Mouse (Mus musculus) left cerebral cortex, postnatal 36 days (tissue): ENCODE measurements at regions not wholly inside any gene's neighbourhood (a gene's known extent, or its start where the extent isn't known, plus 50 kb on each side); places are given as distances from the start of the nearest gene placed in this dataset.
"Not testable (repeated sequence)": the region's sequence is repeated elsewhere in the genome, so short reads cannot be mapped to it uniquely, and the experiment has no call there.

Experiments used
- DNase-seq, 2 experiments: peaks; one replicate each; pipeline ENCODE4 v3.0.0; 2021 to 2022; ENCODE audit warnings: low spot score in 2 of 2, mixed read lengths in 1 of 2
- intact Hi-C: fragments of 180-260 bp; cut with DNase I; formaldehyde crosslinking; loops from one replicate; pipeline ENCODE4 v1.15.1; 2025

DNA sequence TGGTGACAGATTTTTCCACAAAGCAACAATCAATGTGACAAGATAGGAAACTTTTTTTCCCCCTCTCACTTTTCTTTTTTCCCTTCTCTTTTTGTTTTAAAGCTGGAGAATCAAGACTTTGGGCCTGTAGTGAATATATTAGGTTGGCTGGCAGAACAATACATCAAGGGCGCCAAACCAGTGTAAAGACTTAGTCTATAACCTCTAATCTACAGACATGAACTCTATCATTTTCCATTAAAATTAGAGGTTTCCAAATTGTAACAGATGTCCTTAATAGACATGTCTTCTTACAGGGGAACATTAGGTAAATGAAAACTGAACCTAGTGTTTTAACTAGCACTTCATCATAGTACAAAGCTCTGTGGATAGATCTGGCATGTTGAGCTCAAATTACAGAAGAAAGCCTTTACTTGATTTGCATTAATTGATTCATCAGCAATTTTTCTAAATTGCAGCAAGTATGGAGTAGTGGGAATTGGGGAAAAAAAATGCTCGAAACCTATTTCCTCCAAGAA is 937.0 kb downstream of the Robo1 start:
- no peak for DNase-seq
- intact Hi-C loops, result no loop called here

DNA sequence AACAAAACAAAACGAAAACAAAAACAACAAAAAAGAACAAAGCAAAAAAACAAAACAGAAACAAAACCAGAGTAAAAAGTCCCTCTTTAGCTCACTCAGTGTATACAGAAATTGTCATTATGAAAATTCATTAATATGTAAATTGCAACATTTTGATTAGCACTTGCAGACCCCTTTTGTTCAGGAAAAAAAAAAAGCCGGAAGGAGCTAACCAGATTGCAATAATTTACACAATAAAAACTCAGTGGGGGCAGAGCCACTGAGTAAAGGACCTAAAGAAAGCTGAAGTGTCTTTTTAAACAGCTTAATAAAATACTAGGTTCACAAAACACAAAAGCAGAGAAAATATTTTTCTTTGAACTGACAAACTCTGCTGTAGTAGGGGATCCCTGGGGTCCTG is 922.5 kb downstream of the Robo1 start:
- intact Hi-C loops, result no loop called here
- no peak for DNase-seq

DNA sequence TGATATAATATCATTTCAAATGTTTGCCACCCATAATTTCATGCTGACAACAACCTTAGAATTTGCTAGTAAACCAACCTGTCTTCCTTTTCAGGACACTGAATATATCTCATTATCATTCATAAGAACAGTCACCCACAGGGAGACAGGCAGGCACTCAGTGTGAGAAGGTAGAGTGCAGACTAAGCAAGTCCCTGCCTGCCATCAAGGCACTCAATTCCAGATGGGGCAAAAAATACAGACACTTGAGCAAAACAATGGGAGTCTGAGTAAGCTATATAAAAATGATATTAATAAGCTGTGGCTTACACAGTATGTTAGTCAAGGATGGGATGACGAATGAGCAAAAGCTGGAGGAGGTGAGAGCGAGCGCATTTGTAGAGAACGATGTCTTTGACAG is 909.4 kb downstream of the Robo1 start:
- DNase-seq, result no peak
- intact Hi-C loops, result no loop called here

DNA sequence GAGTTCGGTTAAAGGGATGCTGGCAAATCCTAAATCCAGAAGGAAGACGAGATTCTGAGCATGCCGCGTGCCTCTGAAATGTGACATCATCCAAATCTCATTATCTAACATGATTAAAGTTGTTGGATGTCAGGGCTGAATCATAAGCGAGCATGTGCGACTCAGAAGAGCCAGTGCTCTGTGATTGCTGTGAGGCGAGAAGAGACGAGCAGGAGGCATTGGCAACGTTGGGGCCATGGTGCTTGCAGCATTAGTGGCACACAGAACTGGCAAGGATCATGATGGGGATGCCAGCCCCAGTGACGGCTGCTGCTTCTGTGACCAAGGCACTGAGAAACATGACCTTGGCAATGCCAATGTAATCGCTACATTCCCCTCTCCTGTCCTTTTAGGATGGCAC is 895.4 kb downstream of the Robo1 start:
- no peak for DNase-seq
- intact Hi-C loops, result no loop called here

DNA sequence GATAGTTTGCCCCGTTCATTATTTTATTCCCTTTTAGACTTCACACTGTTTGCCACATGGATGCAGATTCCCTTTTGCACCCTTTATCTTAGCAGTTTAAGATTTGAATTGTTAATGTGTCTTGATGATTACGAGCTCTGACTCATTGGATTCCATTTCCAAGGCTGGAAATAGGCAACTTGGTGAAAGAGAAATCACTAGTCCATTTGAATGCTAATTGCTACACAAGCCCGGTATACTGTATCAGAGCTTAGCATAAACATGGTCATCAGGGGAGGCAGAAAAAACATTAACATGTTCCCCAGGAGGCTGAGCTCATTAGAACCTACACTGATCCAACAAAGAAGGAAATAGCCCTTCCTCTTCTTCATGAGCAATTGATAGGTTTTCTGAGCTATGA is 892.9 kb downstream of the Robo1 start:
- no peak for DNase-seq
- intact Hi-C loops, result no loop called here

DNA sequence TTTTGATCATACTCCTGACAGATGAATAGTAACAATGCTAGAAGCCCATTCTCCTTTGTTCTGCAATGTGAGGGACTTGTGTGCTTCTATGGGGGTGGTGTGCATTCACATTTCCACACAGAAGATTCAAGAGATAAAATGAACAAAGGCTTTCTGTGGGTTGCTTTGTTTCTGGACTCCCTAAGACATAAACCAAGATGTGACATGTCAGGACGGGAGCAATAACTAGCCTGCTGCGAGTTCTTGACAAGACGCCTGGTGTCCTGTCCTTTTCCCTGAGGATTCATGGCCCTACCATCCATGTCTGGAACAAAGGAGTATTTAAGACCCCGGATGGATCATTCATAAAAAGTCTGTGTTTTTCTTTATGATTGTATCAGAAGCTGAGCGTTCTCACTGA is 874.7 kb downstream of the Robo1 start:
- no peak for DNase-seq

DNA sequence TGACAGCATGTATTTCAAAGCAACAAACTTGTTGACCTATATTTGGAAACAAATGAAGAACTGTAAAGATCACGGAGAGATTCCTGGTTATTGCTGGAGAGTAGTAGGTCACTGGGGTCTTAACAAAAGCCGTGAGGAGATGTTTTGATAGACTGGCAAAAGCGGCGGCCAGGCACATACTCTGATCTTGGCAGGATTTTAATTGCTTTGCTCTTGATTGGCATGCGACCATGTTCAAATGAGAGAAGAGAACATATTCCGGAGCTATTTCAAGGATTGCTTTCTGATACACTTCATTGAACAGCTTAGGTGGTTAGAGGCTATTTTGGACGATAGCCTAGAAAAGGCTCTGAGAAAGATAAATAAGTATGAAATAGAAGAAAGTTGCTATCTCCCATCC is 874.2 kb downstream of the Robo1 start:
- DNase-seq, result no peak
- intact Hi-C loops, result no loop called here

More for the DNA sequence above, 874.7 kb downstream of the Robo1 start:
- intact Hi-C loops, result no loop called here

DNA sequence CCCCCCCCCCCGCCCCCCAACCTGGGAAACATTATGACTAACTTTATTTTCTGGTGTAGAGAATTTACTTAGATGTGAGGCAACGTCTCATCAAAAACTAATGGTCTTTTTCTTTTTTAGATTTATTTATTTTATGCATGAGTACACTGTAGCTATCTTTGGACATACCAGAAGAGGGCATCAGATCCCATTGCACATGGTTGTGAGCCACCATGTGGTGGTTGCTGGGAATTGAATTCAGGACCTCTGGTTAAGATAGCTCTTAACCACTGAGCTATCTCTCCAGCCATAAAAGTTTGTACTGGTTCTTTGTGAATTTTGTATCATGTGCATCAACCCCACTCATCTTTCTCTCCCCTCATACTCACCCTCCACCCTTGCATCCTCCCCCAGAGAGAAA is 847.3 kb downstream of the Robo1 start:
- DNase-seq, result no peak
- intact Hi-C loops, result no loop called here

DNA sequence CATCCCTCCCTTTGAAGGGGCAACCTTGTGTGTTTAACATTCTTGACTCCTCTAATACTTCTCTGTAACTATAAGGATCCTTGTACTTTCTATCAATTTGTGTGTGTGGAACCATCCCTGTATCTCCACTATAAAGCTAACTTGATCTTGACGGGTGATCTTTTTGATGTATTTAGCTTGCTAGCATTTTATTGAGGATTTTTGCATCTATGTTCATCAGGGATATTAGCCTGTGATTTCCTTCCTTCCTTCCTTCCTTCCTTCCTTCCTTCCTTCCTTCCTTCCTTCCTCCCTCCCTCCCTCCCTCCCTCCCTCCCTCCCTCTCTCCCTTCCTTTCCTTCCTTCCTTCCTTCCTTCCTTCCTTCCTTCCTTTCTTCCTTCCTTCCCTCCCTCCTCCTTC is 819.8 kb downstream of the Robo1 start:
- DNase-seq, intact Hi-C loops: not testable (repeated sequence)

DNA sequence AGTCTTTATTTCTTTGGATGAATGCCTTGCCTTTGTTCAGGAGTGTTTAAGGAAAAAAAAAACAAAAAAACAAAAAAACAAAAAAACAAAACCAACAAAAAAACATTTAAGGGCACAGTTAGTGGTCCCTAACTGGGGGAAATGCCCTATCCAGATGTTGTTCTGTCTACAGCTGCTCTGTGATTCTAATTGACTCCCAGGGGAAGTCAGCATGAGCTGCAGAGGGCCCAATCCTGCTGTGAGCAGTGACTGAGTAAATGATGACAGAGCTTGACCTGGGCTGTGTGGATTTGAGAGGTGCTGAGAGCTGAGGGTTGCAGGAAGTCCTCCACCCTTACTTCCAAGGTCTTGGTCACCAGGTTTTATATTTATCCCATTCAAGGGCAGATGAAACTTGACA is 812.5 kb downstream of the Robo1 start:
- intact Hi-C loops, result no loop called here
- no peak for DNase-seq

DNA sequence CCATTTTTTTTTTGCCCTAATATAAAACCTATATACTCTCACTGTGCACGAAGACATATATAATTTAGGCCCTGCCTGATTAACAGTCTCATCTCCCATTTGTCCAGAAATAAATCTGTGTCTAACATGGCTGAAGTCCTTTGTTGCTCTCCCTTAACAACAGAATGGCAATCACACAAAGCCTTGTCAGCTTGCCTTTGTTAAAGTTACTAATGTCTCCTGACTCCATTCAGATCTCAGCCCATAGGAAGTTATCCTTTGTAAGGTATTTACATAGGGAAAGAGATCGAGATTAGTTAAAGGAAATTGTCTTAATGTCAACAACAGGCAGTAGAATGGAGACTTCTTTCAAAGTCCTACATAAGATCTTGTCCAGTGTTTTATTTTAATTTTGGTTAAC is 809.2 kb downstream of the Robo1 start:
- no peak for DNase-seq
- intact Hi-C loops, result no loop called here

DNA sequence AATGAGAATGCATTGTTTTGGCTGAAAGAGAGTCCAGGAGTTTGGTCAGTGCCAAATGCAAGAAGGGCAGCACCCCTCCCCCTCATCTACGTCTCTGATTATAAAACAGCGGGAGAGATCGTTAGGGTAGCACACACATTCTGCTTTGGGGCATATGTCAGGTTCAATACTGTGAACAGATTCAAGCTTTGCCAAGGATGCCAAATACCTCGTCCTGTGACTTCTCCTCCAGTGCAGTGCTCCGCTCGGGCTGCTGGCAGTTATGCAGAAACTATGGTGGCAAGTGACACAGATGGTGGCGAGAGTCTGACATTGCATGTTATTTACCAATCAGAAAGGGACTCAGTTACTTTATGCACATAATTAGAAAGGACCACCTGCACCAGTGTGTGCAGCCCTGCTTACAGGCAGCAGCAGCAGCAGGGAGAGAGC is 799.9 kb downstream of the Robo1 start:
- intact Hi-C loops, result no loop called here
- DNase-seq, result no peak

DNA sequence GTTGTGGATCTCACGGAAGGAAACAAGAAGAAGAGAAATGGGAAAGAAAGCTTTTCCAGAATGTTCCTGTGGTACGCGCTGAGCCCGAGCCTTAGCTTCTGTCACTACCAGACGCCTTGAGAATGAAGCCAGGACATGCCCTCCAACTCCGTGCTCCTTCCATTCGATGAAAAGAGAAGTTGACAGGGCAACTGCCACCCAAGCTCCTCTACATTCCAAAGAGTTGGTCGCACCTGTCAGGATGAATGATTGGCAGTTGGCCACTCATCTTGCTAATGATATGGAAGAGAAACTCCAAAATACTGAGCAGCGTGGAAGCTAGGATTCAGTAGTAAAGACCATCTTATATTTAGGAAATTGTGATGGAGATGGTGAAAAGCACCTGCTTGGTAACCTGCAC is 799.5 kb downstream of the Robo1 start:
- no peak for DNase-seq
- intact Hi-C loops, result no loop called here

DNA sequence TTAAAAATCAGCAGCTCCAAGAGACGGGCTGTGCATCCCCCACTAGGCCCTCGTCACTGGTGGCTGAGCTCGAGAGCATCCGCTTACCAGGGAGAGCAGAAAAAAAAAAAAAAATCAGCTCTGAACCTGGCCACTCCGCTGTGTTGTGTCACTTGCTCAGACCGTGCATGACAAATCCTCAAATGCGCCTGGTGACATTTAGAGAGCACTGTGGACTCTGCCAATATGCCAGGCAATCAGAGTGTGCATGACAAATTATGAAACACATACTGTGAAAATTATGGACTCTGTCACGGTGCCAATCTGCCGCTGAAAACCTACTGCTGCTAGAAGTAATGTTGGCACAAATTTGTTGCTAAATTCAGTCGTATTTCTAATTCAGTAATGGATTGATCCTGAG is 797.4 kb downstream of the Robo1 start:
- intact Hi-C loops, result no loop called here
- peak in 1 of 2 experiments; percentile 43 for DNase-seq

DNA sequence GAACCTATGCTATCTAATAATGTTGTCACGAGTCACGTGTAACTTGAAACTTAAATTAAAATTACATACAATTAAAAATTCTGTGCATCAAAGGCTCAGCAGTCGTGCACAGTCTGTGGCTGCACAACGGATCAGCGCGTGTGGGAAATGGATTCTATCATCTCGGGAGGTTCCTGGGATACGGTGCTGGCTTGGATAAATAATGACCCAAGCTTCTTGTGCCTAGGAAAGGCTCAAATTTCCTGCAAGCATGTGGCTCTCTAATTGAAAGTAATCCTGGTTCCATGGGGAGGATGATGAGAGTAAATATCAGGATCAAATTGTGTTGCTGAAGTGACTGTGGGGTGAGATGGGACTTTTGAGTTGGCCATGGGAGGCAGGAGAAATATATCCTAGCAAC is 792.2 kb downstream of the Robo1 start:
- no peak for DNase-seq
- intact Hi-C loops, result no loop called here

DNA sequence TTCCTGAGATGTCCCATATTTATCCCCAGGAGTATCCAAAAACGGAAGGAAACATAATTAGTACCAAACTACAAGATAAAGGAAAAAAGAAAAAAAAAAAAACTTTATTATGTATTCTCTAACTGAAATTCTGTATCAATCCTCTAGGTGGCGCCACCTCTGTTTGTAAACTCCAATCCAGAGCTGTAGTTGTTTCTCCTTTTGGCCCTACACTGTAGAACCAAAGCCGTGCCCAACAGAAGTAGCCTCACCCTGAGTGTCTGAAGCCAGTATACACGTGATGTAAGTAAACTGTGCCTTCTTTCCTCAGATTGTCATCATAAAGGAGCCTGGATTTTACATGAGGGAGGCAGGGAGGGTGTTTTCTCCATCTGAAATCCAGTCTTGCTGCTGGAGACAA is 790.7 kb downstream of the Robo1 start:
- intact Hi-C loops, result loop anchor here (5.0 kb wide), 1 partner anchor 1314 kb away; the partner anchor contains the start of gene Robo2
- DNase-seq, result no peak

DNA sequence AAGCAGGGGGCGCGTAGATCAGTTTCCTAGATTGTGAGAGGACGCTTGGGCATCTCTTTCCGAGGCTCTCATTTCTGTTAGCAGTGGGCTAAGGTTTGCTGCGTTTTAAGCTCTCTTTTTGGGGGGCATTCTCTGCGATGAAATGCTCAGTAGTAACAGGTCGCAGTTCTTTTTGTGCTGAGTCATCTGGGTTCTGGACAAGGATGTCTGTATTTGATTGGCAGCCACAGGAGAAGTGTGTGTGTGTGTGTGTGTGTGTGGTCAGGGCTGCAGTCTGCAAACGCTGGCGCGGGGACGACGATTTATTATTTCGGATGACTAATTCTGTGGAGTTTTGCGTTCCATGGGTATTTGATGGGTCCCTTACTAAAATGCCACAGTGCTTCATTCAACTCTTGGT is 789.1 kb downstream of the Robo1 start:
- no peak for DNase-seq
- intact Hi-C loops, result loop anchor here (5.0 kb wide), 1 partner anchor 1315 kb away; the partner anchor contains the start of gene Robo2

DNA sequence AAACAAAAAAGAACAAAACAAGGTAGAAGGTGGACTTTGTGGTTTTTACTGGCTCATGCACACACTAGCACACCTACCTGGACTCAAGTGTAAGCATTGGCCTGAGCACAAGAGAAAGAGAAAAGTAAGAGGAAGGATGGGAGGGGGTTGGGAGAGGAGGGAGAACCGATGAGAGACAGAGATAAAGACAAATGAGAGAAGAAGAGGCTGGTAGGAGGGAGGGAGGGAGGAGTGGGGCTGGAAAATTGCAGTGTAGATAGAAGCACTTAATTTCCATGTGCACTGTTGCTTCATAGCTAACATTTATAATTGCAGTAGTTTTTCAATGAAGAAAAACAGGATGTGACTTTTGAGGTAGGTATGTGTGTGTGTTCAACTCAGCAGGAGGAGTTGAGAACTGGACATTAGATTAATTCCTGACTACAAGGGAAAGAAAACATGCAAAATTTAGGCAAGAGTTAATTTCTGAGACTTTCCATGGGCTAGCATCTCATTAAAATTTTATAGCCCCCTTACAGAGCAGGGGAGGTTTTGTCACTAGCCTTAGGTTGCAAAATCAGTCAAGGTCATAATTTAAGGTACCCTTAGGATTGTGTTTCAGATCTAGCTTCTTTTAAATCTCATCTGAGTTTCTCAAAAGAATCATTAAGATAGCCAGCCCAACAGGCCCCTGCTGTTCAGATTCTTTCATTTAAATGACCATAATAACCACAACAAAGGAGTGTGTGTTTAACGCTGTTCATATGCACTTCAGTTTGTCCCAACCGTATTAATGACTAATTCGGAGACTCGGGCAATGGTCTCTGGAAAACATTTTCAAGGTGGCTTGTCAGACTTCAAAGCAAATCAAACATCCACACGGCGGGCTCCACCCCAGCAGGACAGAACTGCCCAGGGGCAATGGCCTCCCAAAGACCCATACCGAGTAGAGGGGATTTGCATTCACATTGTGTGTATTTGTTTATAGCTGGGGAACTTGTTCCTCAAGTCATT is 788.3 kb downstream of the Robo1 start:
- no peak for DNase-seq
- intact Hi-C loops, result loop anchor here (5.0 kb wide), 1 partner anchor 1316 kb away; the partner anchor contains the start of gene Robo2
